Mouse (Mus musculus) kidney, adult 8-10 months (tissue): ENCODE data around the gene Ccdc42.
A peak's percentile ranks its signal among the peaks of the same experiment; 100 is the strongest.

Source experiments
- DNase-seq, 2 experiments: peaks; one replicate each; pipeline ENCODE4 v3.0.0; 2022

The Ccdc42 gene

GRCm38 (mm10) chr11:68586721-68587120, at the start of gene Ccdc42:
TSS of gene Ccdc42 (plus strand) at chr11:68587021.
- DNase-seq = no peak

GRCm38 (mm10) chr11:68539621-68540020, 47.2 kb upstream of the Ccdc42 start:
- no peak for DNase-seq

- DNase-seq = peak in 1 of 2 experiments; percentile 35
Measured at GRCm38 (mm10) chr11:68544554-68544953, 42.3 kb upstream of the Ccdc42 start.

- DNase-seq = no peak
Measured at GRCm38 (mm10) chr11:68545172-68545571, 41.6 kb upstream of the Ccdc42 start.

- no peak for DNase-seq
Measured at GRCm38 (mm10) chr11:68545682-68546222, 41.1 kb upstream of the Ccdc42 start.

- no peak for DNase-seq
Measured at GRCm38 (mm10) chr11:68547484-68547883, 39.3 kb upstream of the Ccdc42 start.

- DNase-seq = no peak
Measured at GRCm38 (mm10) chr11:68549597-68549996, 37.2 kb upstream of the Ccdc42 start.

GRCm38 (mm10) chr11:68550358-68550757, 36.5 kb upstream of the Ccdc42 start:
- no peak for DNase-seq

- peak in 1 of 2 experiments; percentile 34 for DNase-seq
Measured at GRCm38 (mm10) chr11:68553981-68554471, 32.8 kb upstream of the Ccdc42 start.

GRCm38 (mm10) chr11:68555918-68556584, 30.8 kb upstream of the Ccdc42 start, which contains the start of gene Mfsd6l:
TSS of gene Mfsd6l (plus strand) at chr11:68556186.
- peak; percentile 83 to 86 for DNase-seq

GRCm38 (mm10) chr11:68559546-68559945, 27.3 kb upstream of the Ccdc42 start:
- no peak for DNase-seq

- no peak for DNase-seq
Measured at GRCm38 (mm10) chr11:68561957-68562950, 24.6 kb upstream of the Ccdc42 start.

GRCm38 (mm10) chr11:68564356-68565031, 22.3 kb upstream of the Ccdc42 start:
- no peak for DNase-seq

GRCm38 (mm10) chr11:68565032-68565429, 21.8 kb upstream of the Ccdc42 start:
- no peak for DNase-seq

GRCm38 (mm10) chr11:68566447-68567059, 20.3 kb upstream of the Ccdc42 start:
- peak; percentile 55 to 70 for DNase-seq

- no peak for DNase-seq
Measured at GRCm38 (mm10) chr11:68570861-68571260, 16.0 kb upstream of the Ccdc42 start.

- DNase-seq = no peak
Measured at GRCm38 (mm10) chr11:68577076-68577475, 9.7 kb upstream of the Ccdc42 start.

- no peak for DNase-seq
Measured at GRCm38 (mm10) chr11:68579462-68579881, 7.3 kb upstream of the Ccdc42 start.

GRCm38 (mm10) chr11:68580566-68580965, 6.3 kb upstream of the Ccdc42 start:
- no peak for DNase-seq

GRCm38 (mm10) chr11:68583225-68583624, 3.6 kb upstream of the Ccdc42 start:
- no peak for DNase-seq

GRCm38 (mm10) chr11:68583906-68584480, 2.8 kb upstream of the Ccdc42 start:
- no peak for DNase-seq

- DNase-seq = peak in 1 of 2 experiments; percentile 15
Measured at GRCm38 (mm10) chr11:68585890-68586289, 931 bp upstream of the Ccdc42 start.
